In the genomic region with DNA sequence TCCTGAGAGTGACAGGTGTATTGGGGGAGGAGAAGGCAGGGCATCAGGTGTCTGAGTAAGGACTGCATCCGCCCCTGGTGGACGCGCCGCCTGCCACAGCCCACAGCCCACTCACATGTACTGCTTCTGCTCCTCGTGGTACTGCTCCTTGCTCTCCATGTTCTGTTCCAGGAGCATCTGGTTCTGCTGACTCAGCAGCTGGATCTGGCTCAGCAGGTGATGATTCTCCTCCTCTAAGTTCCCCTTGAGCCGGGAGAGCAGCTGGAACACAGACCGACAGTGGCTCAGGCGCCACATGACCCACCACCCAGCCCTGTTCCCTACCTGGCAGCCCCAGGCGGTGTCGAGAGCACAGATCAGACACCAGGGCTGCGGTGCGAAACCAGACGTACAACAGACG, we compare ENCODE assay signal across 31 mouse cellular contexts.
"Had no signal": no experiment of that assay in that cellular context is flagged by ENCODE, and none has a peak within 500 bp of the region (broad histone marks: within the 10 kb centered on the region; RNA-seq: fewer than 3 reads in every experiment).

No protein-coding gene starts in this region.

- H3K4me1 ChIP-seq: limb, embryonic 10.5 days; limb, embryonic 12.5 days; limb, embryonic 13.5 days; limb, embryonic 15.5 days; liver, embryonic 12.5 days; liver, embryonic 13.5 days; liver, embryonic 15.5 days; lung, embryonic 15.5 days; midbrain, embryonic 10.5 days; midbrain, embryonic 12.5 days; midbrain, embryonic 13.5 days; midbrain, embryonic 15.5 days had no signal

- H3K27me3 ChIP-seq: limb, embryonic 12.5 days; limb, embryonic 13.5 days; limb, embryonic 15.5 days; liver, embryonic 12.5 days; liver, embryonic 13.5 days; liver, embryonic 15.5 days; lung, embryonic 15.5 days; megakaryocyte, embryonic 14.5 days; midbrain, embryonic 12.5 days; midbrain, embryonic 13.5 days; midbrain, embryonic 15.5 days had no signal

- H3K9me3 ChIP-seq: limb, embryonic 10.5 days; limb, embryonic 12.5 days; limb, embryonic 13.5 days; limb, embryonic 15.5 days; liver, embryonic 12.5 days; liver, embryonic 13.5 days; liver, embryonic 15.5 days; lung, embryonic 15.5 days; megakaryocyte, embryonic 14.5 days; midbrain, embryonic 10.5 days; midbrain, embryonic 12.5 days; midbrain, embryonic 13.5 days; midbrain, embryonic 15.5 days had no signal

- H3K27ac ChIP-seq: limb, embryonic 10.5 days; limb, embryonic 12.5 days; limb, embryonic 13.5 days; limb, embryonic 15.5 days; liver, embryonic 12.5 days; liver, embryonic 13.5 days; liver, embryonic 14.5 days; liver, embryonic 15.5 days; lung, embryonic 15.5 days; macrophage; midbrain, embryonic 10.5 days; midbrain, embryonic 12.5 days; midbrain, embryonic 13.5 days; midbrain, embryonic 15.5 days had no signal

- DNase-seq: left cerebral cortex, postnatal 4 days; liver; liver, embryonic 13.5 days; liver, postnatal 0 days; lung, adult 18-20 months; lung, adult 2 months; lung, embryonic 14.5 days; lung, postnatal 10 days; lung, postnatal 14 days; lung, postnatal 36 days; lung, postnatal 4 days; midbrain, embryonic 14.5 days had no signal

- H3K9ac ChIP-seq: limb, embryonic 12.5 days; limb, embryonic 13.5 days; limb, embryonic 15.5 days; liver, embryonic 12.5 days; liver, embryonic 13.5 days; liver, embryonic 14.5 days; liver, embryonic 15.5 days; liver, postnatal 0 days; lung, embryonic 14.5 days; lung, embryonic 15.5 days; midbrain, embryonic 12.5 days; midbrain, embryonic 13.5 days; midbrain, embryonic 15.5 days had no signal

- H3K4me3 ChIP-seq: limb, embryonic 10.5 days; limb, embryonic 12.5 days; limb, embryonic 13.5 days; limb, embryonic 15.5 days; liver, embryonic 12.5 days; liver, embryonic 13.5 days; liver, embryonic 15.5 days; lung, embryonic 15.5 days; megakaryocyte, embryonic 14.5 days; midbrain, embryonic 10.5 days; midbrain, embryonic 12.5 days; midbrain, embryonic 13.5 days; midbrain, embryonic 15.5 days; myocyte had no signal

- H3K4me2 ChIP-seq: limb, embryonic 12.5 days; limb, embryonic 13.5 days; limb, embryonic 15.5 days; liver, embryonic 11.5 days; liver, embryonic 12.5 days; liver, embryonic 13.5 days; liver, embryonic 15.5 days; lung, embryonic 14.5 days; lung, embryonic 15.5 days; midbrain, embryonic 11.5 days; midbrain, embryonic 12.5 days; midbrain, embryonic 13.5 days; midbrain, embryonic 15.5 days had no signal

- ATAC-seq: liver, embryonic 12.5 days; liver, postnatal 0 days; lung, postnatal 0 days; midbrain, embryonic 13.5 days; midbrain, embryonic 15.5 days; midbrain, embryonic 16.5 days had no signal
